Mouse (Mus musculus) large intestine, adult 2 months (tissue): ENCODE measurements around the gene Olfr373. TPM values are rescaled to one million over a fixed set of nuclear protein-coding genes. Genes with fewer than 3 reads are reported as not detected.
"Not testable (repeated sequence)": the region's sequence is repeated elsewhere in the genome, so short reads cannot be mapped to it uniquely, and the experiment has no call there.

ENCODE experiments used
- DNase-seq: peaks from one replicate; pipeline ENCODE4 v3.0.0-alpha.2; 2012; ENCODE audit warnings: low read depth, low spot score
- WGBS: fragments of 180-500 bp; shearing (Covaris S2); methylation state at CpG from one replicate; pipeline ENCODE4 v1.1.7; 2018; 5-methylcytosine and 5-hydroxymethylcytosine counted together
- polyA plus RNA-seq: library from polyadenylated mRNA; depleted of rRNA; stranded (reverse); fragments of >200 nt; gene quantifications from 2 replicates; pipeline ENCODE4 v1.2.3, GENCODE M21; 2012; rRNA removed

Olfr373 gene
- not detected in 2 replicates for polyA plus RNA-seq

- DNase-seq, result not testable (repeated sequence)
These were observed at the start of gene Olfr373 for GRCm38 (mm10) chr8:72082877-72083276. Olfr373 (plus strand) TSS chr8:72083177.

DNA sequence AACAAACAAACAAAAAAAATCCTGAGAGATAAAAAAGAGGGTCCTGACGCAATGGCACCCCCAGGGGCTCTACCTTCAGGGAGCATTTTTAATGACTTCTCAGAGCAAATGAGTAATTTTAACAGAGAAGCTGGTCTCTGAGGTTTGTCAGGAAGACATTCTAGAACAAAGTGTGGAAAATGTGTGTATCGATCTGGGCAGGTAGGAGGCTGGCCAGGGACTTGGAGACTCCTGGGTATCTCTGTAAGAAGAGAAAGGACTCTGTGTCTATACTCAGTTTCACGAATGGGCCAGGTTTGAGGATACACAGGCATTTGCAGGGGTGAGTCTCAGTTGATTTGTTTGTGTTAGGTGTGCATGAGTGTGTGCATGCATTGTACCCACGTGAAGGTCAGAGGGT is 42.1 kb upstream of the Olfr373 start, which contains the start of gene Olfr372:
Gene Olfr372, plus strand, starts transcription at position 301 of the 400 bp plus-strand sequence.
- 81% methylated on average over 4 of the region's 4 CpGs for WGBS

DNA sequence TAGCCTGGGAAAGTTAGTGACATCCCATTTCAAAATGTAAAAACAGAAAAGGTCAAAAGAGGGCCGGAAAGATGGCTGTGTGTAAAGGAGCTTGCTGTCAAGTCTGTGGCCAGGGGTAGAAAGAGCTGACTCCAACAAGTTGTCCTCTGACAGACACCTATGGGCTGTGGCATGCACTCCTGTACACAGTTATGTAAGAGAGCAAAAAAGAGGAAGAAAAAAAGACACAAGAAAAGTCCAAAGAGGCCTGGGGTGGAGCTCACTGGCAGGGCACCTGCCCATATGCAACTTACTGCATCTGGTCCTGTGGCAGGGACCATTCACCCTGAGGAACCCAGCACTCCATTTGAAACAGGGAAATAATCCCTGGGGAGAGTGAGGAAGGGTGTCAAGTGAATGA is 40.5 kb upstream of the Olfr373 start:
- WGBS, result 84% methylated on average over 1 of the region's 1 CpGs
- DNase-seq, result no peak

More for the DNA sequence above, 42.1 kb upstream of the Olfr373 start, which contains the start of gene Olfr372:
- DNase-seq, result not testable (repeated sequence)

- DNase-seq, result not testable (repeated sequence)
These were observed 28.3 kb upstream of the Olfr373 start for GRCm38 (mm10) chr8:72054633-72055032.

DNA sequence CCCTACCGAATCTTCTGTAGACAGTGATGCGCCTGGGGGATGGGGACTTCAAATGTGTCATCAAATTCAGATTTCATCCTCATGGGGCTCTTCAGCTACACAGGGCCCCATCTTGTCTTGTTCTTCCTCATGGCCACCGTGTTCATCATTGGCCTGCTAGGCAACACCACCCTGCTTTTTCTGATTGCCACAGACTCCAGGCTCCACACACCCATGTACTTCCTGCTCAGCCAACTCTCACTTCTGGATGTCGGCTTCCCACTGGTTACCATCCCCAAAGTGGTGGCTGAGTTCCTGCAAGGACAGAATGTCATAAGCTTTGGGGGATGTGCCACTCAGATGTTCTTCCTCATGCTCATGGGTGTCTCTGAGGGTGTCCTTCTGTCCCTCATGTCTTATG is 25.3 kb upstream of the Olfr373 start:
- not testable (repeated sequence) for DNase-seq
- 94% methylated on average over 3 of the region's 4 CpGs for WGBS

GRCm38 (mm10) chr8:72066819-72067399 is 16.1 kb upstream of the Olfr373 start:
- not testable (repeated sequence) for DNase-seq
- 79% methylated on average over 1 of the region's 1 CpGs for WGBS

DNA sequence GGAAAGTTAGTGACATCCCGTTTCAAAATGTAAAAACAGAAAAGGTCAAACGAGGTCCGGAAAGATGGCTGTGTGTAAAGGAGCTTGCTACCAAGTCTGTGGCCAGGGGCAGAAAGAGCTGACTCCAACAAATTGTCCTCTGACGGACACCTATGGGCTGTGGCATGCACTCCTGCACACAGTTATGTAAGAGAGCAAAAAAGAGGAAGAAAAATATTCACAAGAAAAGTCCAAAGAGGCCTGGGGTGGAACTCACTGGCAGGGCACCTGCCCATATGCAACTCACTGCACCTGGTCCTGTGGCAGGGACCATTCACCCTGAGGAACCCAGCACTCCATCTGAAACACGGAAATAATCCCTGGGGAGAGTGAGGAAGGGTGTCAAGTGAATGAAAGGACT is 1.8 kb downstream of the Olfr373 start:
- 62% methylated on average over 5 of the region's 5 CpGs for WGBS
- DNase-seq, result no peak

DNA sequence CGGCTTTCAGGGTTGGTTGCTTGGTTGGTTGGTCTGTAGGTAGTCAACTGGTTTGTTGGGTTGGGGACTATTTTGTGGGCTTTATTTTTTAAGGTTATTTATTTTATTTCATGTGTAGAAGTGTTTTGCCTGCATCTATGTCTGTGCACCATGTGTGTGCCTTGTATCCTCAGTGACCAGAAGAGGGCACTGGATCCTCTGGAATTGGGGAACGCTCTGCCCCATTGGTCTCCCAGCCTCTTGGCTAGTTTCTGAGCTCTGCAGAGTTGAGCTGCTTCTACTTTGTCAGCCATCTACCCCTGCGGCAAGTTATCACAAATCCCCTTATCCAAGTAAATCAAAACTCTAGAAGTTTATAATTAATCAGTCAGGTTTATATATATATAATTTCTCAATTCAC is 4.6 kb downstream of the Olfr373 start:
- not testable (repeated sequence) for DNase-seq
- 88% methylated on average over 3 of the region's 3 CpGs for WGBS

DNA sequence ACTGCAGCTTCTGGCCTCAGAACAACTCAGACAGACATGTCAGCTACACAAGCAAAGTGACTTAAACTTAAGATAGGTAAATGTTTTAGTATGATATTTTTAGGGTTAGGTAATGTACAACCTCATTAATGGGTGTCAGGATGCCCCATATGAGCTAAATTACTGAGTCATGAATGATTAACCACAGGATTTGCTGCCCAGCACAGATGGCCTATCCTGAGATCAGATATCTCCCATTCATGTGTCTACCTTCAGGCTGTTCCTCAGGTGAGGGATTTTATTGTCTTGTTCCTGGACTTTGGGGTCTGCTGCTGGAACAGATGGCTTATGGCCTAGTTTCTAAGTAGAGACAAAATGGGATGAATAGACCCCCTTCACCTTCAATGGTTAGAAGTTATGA is 13.7 kb downstream of the Olfr373 start:
- not testable (repeated sequence) for DNase-seq

GRCm38 (mm10) chr8:72099377-72100103 is 16.6 kb downstream of the Olfr373 start:
- not testable (repeated sequence) for DNase-seq
- 54% methylated on average over 6 of the region's 7 CpGs for WGBS

DNA sequence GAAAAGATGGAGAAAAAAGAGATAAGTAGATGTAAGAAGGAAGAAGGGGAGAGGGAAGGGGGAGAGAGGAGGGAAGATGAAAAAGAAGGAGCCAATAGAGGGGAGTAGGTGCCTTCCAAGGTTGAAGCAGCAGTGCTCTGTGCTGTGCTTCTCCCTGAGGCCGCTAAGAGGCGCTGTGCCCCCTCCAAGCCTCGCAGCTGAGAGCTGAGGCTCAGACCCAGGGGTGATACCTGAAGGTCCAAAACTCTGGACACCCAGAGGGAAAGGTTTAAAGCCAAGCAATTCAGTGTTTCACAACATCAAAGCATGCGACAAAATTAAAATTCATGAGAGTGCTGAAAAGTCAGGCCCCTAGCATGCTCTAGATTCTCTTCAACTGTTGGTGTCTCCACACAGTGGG is 22.2 kb downstream of the Olfr373 start:
- DNase-seq, result no peak
- 19% methylated on average over 4 of the region's 4 CpGs for WGBS

GRCm38 (mm10) chr8:72106740-72107139 is 23.8 kb downstream of the Olfr373 start, which contains the start of gene Olfr374:
Olfr374 (plus strand) TSS chr8:72107040.
- WGBS, result 76% methylated on average over 3 of the region's 3 CpGs

DNA sequence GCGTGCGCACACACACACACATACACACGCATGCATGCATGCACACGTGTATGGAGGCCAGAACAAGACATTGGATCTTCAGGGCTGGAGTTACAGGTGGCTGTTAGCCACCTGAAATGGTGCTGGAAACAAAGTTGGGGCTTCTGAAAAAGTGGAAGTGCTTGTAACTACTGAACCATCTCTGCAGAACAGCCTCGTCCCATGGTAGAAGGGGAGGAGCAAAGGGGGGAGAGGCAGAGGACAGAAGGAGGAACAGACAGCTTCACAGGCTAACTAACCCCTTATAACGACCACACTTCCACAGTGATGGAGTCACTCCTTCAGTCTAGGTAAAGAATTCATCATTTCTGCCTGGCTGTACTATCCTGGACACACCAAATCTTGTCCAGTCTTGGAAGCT is 27.9 kb downstream of the Olfr373 start:
- DNase-seq, result no peak
- WGBS, result 67% methylated on average over 6 of the region's 6 CpGs

More at GRCm38 (mm10) chr8:72106740-72107139, 23.8 kb downstream of the Olfr373 start, which contains the start of gene Olfr374:
- DNase-seq, result no peak

DNA sequence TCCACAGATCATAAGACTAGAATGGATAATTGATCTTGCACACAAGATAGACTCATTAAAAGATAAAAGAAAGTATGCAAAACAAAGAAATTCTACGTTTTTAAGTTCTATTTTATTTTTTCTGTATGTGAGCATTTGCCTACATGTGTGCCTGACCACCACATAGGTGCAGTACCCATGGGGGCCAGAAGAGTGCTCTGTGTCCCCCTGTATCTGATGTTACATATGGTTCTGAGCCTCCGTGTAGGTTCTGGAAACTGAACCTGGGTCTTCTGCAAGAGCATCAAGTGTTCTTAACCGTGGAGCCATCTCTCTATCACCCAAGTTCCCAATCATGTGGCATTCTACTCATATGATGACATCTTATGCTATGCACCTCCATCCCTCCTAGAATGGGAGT is 29.5 kb downstream of the Olfr373 start:
- no peak for DNase-seq
- 67% methylated on average over 3 of the region's 3 CpGs for WGBS

GRCm38 (mm10) chr8:72115202-72115601 is 32.2 kb downstream of the Olfr373 start:
- no peak for DNase-seq
- WGBS, result 79% methylated on average over 2 of the region's 2 CpGs

DNA sequence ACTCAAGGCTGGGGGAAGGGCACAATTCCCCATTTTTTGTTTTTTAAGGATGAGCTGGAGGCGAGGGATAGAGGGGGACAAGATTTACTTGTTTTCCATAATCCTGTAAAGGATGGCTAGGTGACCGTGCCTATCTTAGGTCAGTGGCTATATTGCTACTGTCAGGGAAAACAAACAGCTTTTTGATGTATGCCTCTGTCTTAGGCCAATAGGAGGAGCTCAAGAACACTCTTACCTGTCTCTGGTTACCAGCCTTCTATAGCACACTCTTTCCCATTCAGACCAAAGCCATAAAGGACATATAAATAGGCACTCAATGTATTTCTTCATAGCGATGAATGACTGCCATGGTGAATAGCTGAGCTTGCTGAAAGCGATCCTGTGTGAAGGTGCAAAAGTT is 35.6 kb downstream of the Olfr373 start:
- 50% methylated on average over 4 of the region's 4 CpGs for WGBS
- no peak for DNase-seq

DNA sequence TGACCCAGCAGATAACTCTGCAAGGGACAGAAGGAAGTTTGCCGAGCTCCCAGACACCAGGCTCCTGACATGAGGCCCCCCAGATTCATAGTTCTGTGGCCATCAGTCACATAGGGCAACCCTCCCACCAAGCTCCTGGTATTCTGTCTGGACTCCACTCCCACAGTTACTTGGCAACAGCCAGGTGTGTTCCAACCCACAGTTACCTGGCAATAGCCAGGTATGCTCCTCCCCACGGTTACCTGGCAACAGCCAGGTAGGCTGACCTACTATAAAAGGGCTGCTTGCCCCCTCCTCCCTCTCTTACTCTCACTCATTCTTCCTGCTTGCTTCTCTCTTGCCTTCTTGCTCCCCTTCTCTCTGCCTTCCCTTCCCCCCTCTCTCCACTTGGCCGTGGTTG is 38.5 kb downstream of the Olfr373 start:
- WGBS, result 29% methylated on average over 3 of the region's 3 CpGs
- DNase-seq, result not testable (repeated sequence)

DNA sequence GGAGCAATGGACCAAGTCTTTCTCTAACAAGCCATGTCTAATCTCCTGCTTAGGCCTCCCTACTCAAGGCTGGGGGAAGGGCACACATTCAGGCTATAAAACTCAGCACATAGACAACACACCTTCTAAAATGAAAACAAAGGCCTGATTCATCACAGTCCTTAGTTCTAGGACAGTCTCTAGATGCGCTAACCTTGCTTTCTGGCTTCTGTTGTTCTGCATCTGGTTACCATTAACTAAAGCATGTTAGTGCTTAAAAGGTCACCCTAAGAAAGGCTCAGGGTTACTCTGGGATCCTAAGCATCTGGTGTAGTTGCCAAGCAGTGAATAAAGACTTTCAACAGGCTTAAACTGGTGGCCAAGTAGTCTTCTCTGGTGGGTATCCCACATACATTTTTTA is 39.0 kb downstream of the Olfr373 start:
- 52% methylated on average over 1 of the region's 1 CpGs for WGBS
- no peak for DNase-seq

DNA sequence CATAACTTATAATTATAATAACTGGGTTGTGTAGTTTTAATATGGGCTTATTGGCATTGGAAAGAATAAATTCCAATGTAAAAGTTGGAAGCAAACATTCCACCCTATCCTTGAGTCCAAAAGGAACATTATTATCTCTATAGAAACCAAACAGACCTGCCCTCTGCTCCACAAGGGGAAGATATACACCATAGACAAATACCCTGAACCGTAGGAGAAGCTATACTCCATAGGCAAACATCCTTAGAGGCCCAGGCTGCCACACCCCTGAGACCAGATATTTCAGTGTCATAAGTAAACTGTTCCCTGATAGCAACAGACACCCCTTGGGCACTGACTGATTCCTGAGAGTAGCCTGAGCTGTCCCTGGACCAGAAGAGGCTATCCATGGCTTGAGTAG is 44.9 kb downstream of the Olfr373 start:
- WGBS, result 30% methylated on average over 1 of the region's 1 CpGs
- DNase-seq, result no peak

- WGBS, result 84% methylated on average over 2 of the region's 2 CpGs
- DNase-seq, result no peak
These were observed 48.3 kb downstream of the Olfr373 start for GRCm38 (mm10) chr8:72131251-72131650.

- WGBS, result 73% methylated on average over 2 of the region's 2 CpGs
These were observed 48.9 kb downstream of the Olfr373 start for GRCm38 (mm10) chr8:72131901-72132300.

More at GRCm38 (mm10) chr8:72131901-72132300, 48.9 kb downstream of the Olfr373 start:
- DNase-seq, result no peak
